Mouse (Mus musculus) CH12.LX (cell line): ENCODE measurements around the gene Pou2f1. TPM values are rescaled to one million over a fixed set of nuclear protein-coding genes. Genes with fewer than 3 reads are reported as not detected.
A peak's percentile ranks its signal among the peaks of the same experiment; 100 is the strongest.

Experiments
- DNase-seq: peaks from one replicate; pipeline ENCODE4 v3.0.0-alpha.2; 2013; ENCODE audit errors: extremely low read depth
- H3K27ac ChIP-seq: 2 replicates; pipeline ENCODE4 v1.5.1; 2012; ENCODE audit warnings: low read depth, mild to moderate bottlenecking, control low read depth, moderate library complexity; ENCODE audit not compliant: insufficient read depth
- H3K27me3 ChIP-seq: replicated peaks from 2 replicates; pipeline ENCODE3; 2012; ENCODE audit warnings: inconsistent platforms
- H3K36me3 ChIP-seq, 2 experiments: replicated peaks in 1 of 2; 2 replicates each; pipeline versions ENCODE3 to v1.6.1; 2012; ENCODE audit warnings: inconsistent platforms in 1 of 2, low read length in 1 of 2, mild to moderate bottlenecking in 1 of 2, mixed read lengths in 1 of 2, moderate library complexity in 1 of 2; ENCODE audit not compliant: control insufficient read depth in 1 of 2, insufficient read depth in 1 of 2
- H3K4me1 ChIP-seq, 2 experiments: 2 replicates each; pipeline ENCODE4 v1.6.1; 2012; ENCODE audit warnings: inconsistent platforms in 1 of 2, moderate library complexity in 1 of 2; ENCODE audit not compliant: insufficient read depth in 2 of 2, control insufficient read depth in 1 of 2
- H3K4me2 ChIP-seq: 2 replicates; pipeline ENCODE4 v1.6.1; 2012; ENCODE audit warnings: low read depth, mild to moderate bottlenecking, control low read depth; ENCODE audit not compliant: poor library complexity, insufficient read depth, severe bottlenecking
- H3K4me3 ChIP-seq, 3 experiments: fragments of 150-350 bp in 1 of 3; sonication (generic) in 1 of 3; replicated peaks in 1 of 3; 2 replicates each; pipeline versions ENCODE3 to v1.5.1; 2011 to 2012; ENCODE audit warnings: low read depth in 2 of 3, low read length in 2 of 3, mild to moderate bottlenecking in 2 of 3, moderate library complexity in 2 of 3, control low read depth in 1 of 3, improper control_type of control experiment in 1 of 3, inconsistent platforms in 1 of 3, mixed read lengths in 1 of 3; ENCODE audit not compliant: poor library complexity in 1 of 3
- H3K79me2 ChIP-seq: replicated peaks from 2 replicates; pipeline ENCODE4 v1.6.1; 2012; ENCODE audit warnings: mild to moderate bottlenecking, moderate library complexity; ENCODE audit not compliant: control insufficient read depth, poor library complexity, insufficient read depth, severe bottlenecking; ENCODE audit errors: extremely low read depth
- H3K9ac ChIP-seq: 2 replicates; pipeline ENCODE4 v1.6.1; 2012; ENCODE audit warnings: low read depth, mild to moderate bottlenecking, control low read depth, moderate library complexity; ENCODE audit not compliant: insufficient read depth
- H3K9me3 ChIP-seq: replicated peaks from 2 replicates; pipeline ENCODE3; 2012; ENCODE audit warnings: low read length, inconsistent platforms, mixed read lengths
- BHLHE40 ChIP-seq: IDR thresholded peaks from 2 replicates; pipeline ENCODE4 v1.6.1; 2011; ENCODE audit warnings: mild to moderate bottlenecking, low read depth, low read length, improper control_type of control experiment
- CHD1 ChIP-seq: IDR thresholded peaks from 2 replicates; pipeline ENCODE4 v1.6.1; 2012; ENCODE audit warnings: low read depth, low read length, improper control_type of control experiment, inconsistent platforms
- CHD2 ChIP-seq: IDR thresholded peaks from 2 replicates; pipeline ENCODE4 v1.6.1; 2011; ENCODE audit warnings: low read length, improper control_type of control experiment
- ELF1 ChIP-seq: IDR thresholded peaks from 2 replicates; pipeline ENCODE4 v1.6.1; 2014; ENCODE audit warnings: low read depth, mild to moderate bottlenecking, inconsistent platforms, low read length, improper control_type of control experiment
- EP300 ChIP-seq: IDR thresholded peaks from 2 replicates; pipeline ENCODE4 v1.6.1; 2011; ENCODE audit warnings: low read length, improper control_type of control experiment
- ETS1 ChIP-seq: conservative IDR thresholded peaks from 2 replicates; pipeline ENCODE4 v1.6.1; 2012; ENCODE audit warnings: low read depth, mild to moderate bottlenecking, inconsistent platforms, low read length, improper control_type of control experiment, moderate library complexity
- HCFC1 ChIP-seq: IDR thresholded peaks from 2 replicates; pipeline ENCODE4 v1.6.1; 2012; ENCODE audit warnings: low read depth, mild to moderate bottlenecking, inconsistent platforms, low read length, improper control_type of control experiment
- IRF4 ChIP-seq: IDR thresholded peaks from 2 replicates; pipeline ENCODE4 v1.6.1; 2014; ENCODE audit warnings: low read depth, mild to moderate bottlenecking, inconsistent platforms, low read length, improper control_type of control experiment
- JUN ChIP-seq: IDR thresholded peaks from 2 replicates; pipeline ENCODE4 v1.6.1; 2011; ENCODE audit warnings: low read depth, mild to moderate bottlenecking, low read length, improper control_type of control experiment, moderate library complexity; ENCODE audit not compliant: insufficient read depth
- JUND ChIP-seq: conservative IDR thresholded peaks from 2 replicates; pipeline ENCODE4 v1.6.1; 2011; ENCODE audit warnings: low read depth, low read length, improper control_type of control experiment
- KAT2A ChIP-seq: IDR thresholded peaks from 2 replicates; pipeline ENCODE4 v1.6.1; 2012; ENCODE audit warnings: low read length, improper control_type of control experiment, inconsistent platforms; ENCODE audit not compliant: insufficient replicate concordance
- MAX ChIP-seq: IDR thresholded peaks from 2 replicates; pipeline ENCODE4 v1.6.1; 2011; ENCODE audit warnings: low read length, improper control_type of control experiment
- MAZ ChIP-seq: IDR thresholded peaks from 2 replicates; pipeline ENCODE4 v1.6.1; 2012; ENCODE audit warnings: low read depth, mild to moderate bottlenecking, inconsistent platforms, low read length, improper control_type of control experiment, moderate library complexity
- MEF2A ChIP-seq: IDR thresholded peaks from 2 replicates; pipeline ENCODE4 v1.6.1; 2014; ENCODE audit warnings: low read depth, mild to moderate bottlenecking, inconsistent platforms, low read length, improper control_type of control experiment, borderline replicate concordance
- MYC ChIP-seq: IDR thresholded peaks from 2 replicates; pipeline ENCODE4 v1.6.1; 2011; ENCODE audit warnings: low read depth, mild to moderate bottlenecking, improper control_type of control experiment, low read length
- NELFE ChIP-seq: IDR thresholded peaks from 2 replicates; pipeline ENCODE4 v1.6.1; 2011; ENCODE audit warnings: low read depth, low read length, improper control_type of control experiment
- NRF1 ChIP-seq: IDR thresholded peaks from 2 replicates; pipeline ENCODE4 v1.6.1; 2014; ENCODE audit warnings: low read depth, mild to moderate bottlenecking, inconsistent platforms, low read length, improper control_type of control experiment, moderate library complexity
- PAX5 ChIP-seq: IDR thresholded peaks from 2 replicates; pipeline ENCODE4 v1.6.1; 2012; ENCODE audit warnings: low read length, inconsistent platforms, mixed read lengths
- RCOR1 ChIP-seq: conservative IDR thresholded peaks from 2 replicates; pipeline ENCODE4 v1.6.1; 2012; ENCODE audit warnings: low read depth, mild to moderate bottlenecking, inconsistent platforms, low read length, improper control_type of control experiment
- SIN3A ChIP-seq: IDR thresholded peaks from 2 replicates; pipeline ENCODE4 v1.6.1; 2012; ENCODE audit warnings: low read length, improper control_type of control experiment, inconsistent platforms
- TBP ChIP-seq: conservative IDR thresholded peaks from 2 replicates; pipeline ENCODE4 v1.6.1; 2011; ENCODE audit warnings: low read depth, low read length, improper control_type of control experiment
- TCF12 ChIP-seq: IDR thresholded peaks from 2 replicates; pipeline ENCODE4 v1.6.1; 2014; ENCODE audit warnings: low read depth, mild to moderate bottlenecking, inconsistent platforms, low read length, improper control_type of control experiment
- UBTF ChIP-seq: IDR thresholded peaks from 2 replicates; pipeline ENCODE4 v1.6.1; 2012; ENCODE audit warnings: low read depth, mild to moderate bottlenecking, inconsistent platforms, low read length, improper control_type of control experiment, moderate library complexity
- USF1 ChIP-seq: IDR thresholded peaks from 2 replicates; pipeline ENCODE4 v1.6.1; 2014; ENCODE audit warnings: low read depth, mild to moderate bottlenecking, inconsistent platforms, low read length, improper control_type of control experiment
- USF2 ChIP-seq: conservative IDR thresholded peaks from 2 replicates; pipeline ENCODE4 v1.6.1; 2011; ENCODE audit warnings: low read depth, low read length, improper control_type of control experiment
- ZKSCAN1 ChIP-seq: IDR thresholded peaks from 2 replicates; pipeline ENCODE4 v1.6.1; 2012; ENCODE audit warnings: low read depth, inconsistent platforms, low read length, improper control_type of control experiment, borderline replicate concordance
- ZMIZ1 ChIP-seq: IDR thresholded peaks from 2 replicates; pipeline ENCODE4 v1.6.1; 2012; ENCODE audit warnings: low read depth, mild to moderate bottlenecking, inconsistent platforms, low read length, improper control_type of control experiment
- ZNF384 ChIP-seq: IDR thresholded peaks from 2 replicates; pipeline ENCODE4 v1.6.1; 2012; ENCODE audit warnings: low read depth, low read length, improper control_type of control experiment, inconsistent platforms
- dilution Hi-C: fragments of 300-500 bp; cut with MboI; formaldehyde crosslinking; loops from 2 replicates; pipeline ENCODE4 v1.14.3; 2020; ENCODE audit warnings: low sequenced_read_pairs; ENCODE audit not compliant: extremely low pct_unique_long_range_greater_than_20kb, extremely low pct_ligation_motif_present
- in situ Hi-C: fragments of 300-500 bp; cut with MboI; formaldehyde crosslinking; loops from 3 replicates; pipeline ENCODE4 v1.14.3; 2019; ENCODE audit warnings: low sequenced_read_pairs, low pct_ligation_motif_present, low pct_unique_long_range_greater_than_20kb, mixed read lengths
- polyA plus RNA-seq: library from polyadenylated mRNA; unstranded; fragments of >175 nt; gene quantifications from 2 replicates; pipeline ENCODE4 v1.2.1, GENCODE M21; 2012; ENCODE audit warnings: low read depth; ENCODE audit not compliant: insufficient read length
- total RNA-seq, 2 experiments: library from RNA; depleted of rRNA; stranded (reverse); fragments of 300-350 nt in 1 of 2; fragments of >200 nt in 1 of 2; gene quantifications; 2 replicates each; pipeline ENCODE4 v1.2.3; 2012 to 2014

Gene Pou2f1
- total and polyA plus RNA-seq, 3 experiments = 6.4 to 18.3 (median 7.4) TPM

GRCm38 (mm10) chr1:165933915-165934647 is 68.4 kb downstream of the Pou2f1 start:
- no peaks in the 10 kb centered on the region for H3K9me3 ChIP-seq
- peak; percentile 72 for DNase-seq
- TF ChIP-seq NELFE = peak; percentile 44; the same call in 1 of the 2 replicates
- TF ChIP-seq KAT2A = no peak
- TF ChIP-seq EP300 = peak; percentile 50; the same call in 1 of the 2 replicates
- peak; percentile 97 for TF ChIP-seq CHD1
- TF ChIP-seq HCFC1 = 0 out of 2 replicates have a peak, but pooled peaks have one; percentile 36
- TF ChIP-seq ZNF384 = no peak
- TF ChIP-seq BHLHE40 = no peak
- no peak for TF ChIP-seq MEF2A
- TF ChIP-seq ZKSCAN1 = no peak
- peak; percentile 83; the same call in 1 of the 2 replicates for TF ChIP-seq MYC
- no peak for TF ChIP-seq ETS1
- TF ChIP-seq SIN3A = peak; percentile 79
- TF ChIP-seq ZMIZ1 = 0 out of 2 replicates have a peak, but pooled peaks have one; percentile 56
- TF ChIP-seq JUN = 0 out of 2 replicates have a peak, but pooled peaks have one; percentile 8
- no peak for TF ChIP-seq CHD2
- 0 out of 2 replicates have a peak, but pooled peaks have one; percentile 34 for TF ChIP-seq MAX
- TF ChIP-seq TBP = 0 out of 2 replicates have a peak, but pooled peaks have one; percentile 27
- H3K4me2 ChIP-seq = peak overlapping the region; percentile 100
- in situ Hi-C loops = loop anchor here (10.0 kb wide), 1 partner anchor 61 kb away; no protein-coding TSS in a partner anchor
- dilution Hi-C loops = no loop called here
- H3K36me3 ChIP-seq = no peaks in the 10 kb centered on the region
- H3K4me3 ChIP-seq = peak overlapping the region; percentile 48 to 74 (median 51)
- H3K27me3 ChIP-seq = no peaks in the 10 kb centered on the region
- peaks cover 0 to 29% of the 10 kb centered on the region in 2 experiments; a peak in 3 of 4 replicates for H3K4me1 ChIP-seq
- peak overlapping the region; percentile 100 for H3K27ac ChIP-seq
- H3K79me2 ChIP-seq = peaks cover 15% of the 10 kb centered on the region
- peak overlapping the region; percentile 95 for H3K9ac ChIP-seq

DNA sequence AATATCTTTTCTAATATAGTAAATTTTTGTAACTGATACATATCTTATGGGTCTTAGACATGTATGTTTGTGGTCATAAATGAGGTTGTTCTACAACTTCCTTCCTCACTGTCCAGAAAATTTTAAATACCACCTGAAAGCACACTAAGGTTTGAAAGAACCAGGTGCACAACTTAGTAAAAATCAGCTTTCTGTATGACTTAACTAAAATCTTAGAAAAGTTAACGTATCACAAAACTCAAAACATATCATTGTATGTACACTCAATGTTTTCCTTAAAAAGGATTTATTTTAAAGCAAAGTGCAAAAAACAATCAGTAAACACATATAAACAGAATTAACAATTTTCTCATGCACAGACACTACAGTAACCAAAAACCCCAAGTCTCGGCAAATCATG is 69.6 kb downstream of the Pou2f1 start:
- no peaks in the 10 kb centered on the region for H3K9me3 ChIP-seq
- H3K27ac ChIP-seq = no peak overlapping the region
- peak; percentile 42 for DNase-seq
- H3K27me3 ChIP-seq = no peaks in the 10 kb centered on the region
- H3K4me2 ChIP-seq = peak overlapping the region; percentile 71; the same call in 1 of the 2 replicates
- H3K79me2 ChIP-seq = peaks cover 18% of the 10 kb centered on the region
- no peaks in the 10 kb centered on the region for H3K36me3 ChIP-seq
- peak overlapping the region in 2 of 3 experiments; percentile 51 to 74 for H3K4me3 ChIP-seq
- H3K4me1 ChIP-seq = peaks cover 0 to 41% of the 10 kb centered on the region in 2 experiments; a peak in 3 of 4 replicates
- dilution Hi-C loops (no loop called here), in situ Hi-C loops (loop anchor here (10.0 kb wide), 1 partner anchor 62 kb away; no protein-coding TSS in a partner anchor)
- H3K9ac ChIP-seq = peak overlapping the region; percentile 63
- TF ChIP-seq USF2 (no peak), CHD1 (no peak; the same call in 1 of the 2 replicates), ELF1 (no peak), ZKSCAN1 (no peak), UBTF (no peak), TCF12 (peak; percentile 63), RCOR1 (no peak), MEF2A (no peak), BHLHE40 (no peak), MAZ (no peak), ETS1 (no peak; the same call in 1 of the 2 replicates), JUND (peak; percentile 85), USF1 (no peak), PAX5 (no peak), TBP (peak; percentile 76), NRF1 (no peak), HCFC1 (no peak), NELFE (no peak), EP300 (peak; percentile 90), CHD2 (no peak), IRF4 (peak; percentile 78), JUN (peak; percentile 73)
